Mouse (Mus musculus) small intestine, adult 2 months (tissue): Measurements from ENCODE around the gene Atp8a2. TPM values are rescaled to one million over a fixed set of nuclear protein-coding genes. Genes with fewer than 3 reads are reported as not detected.

Experiments
- H3K27ac ChIP-seq: fragments of 200-500 bp; 2 replicates; pipeline ENCODE4 v1.5.1; 2012; ENCODE audit warnings: low read depth, low read length, control low read depth, inconsistent platforms; ENCODE audit not compliant: insufficient read depth
- H3K27me3 ChIP-seq: fragments of 200-500 bp; 2 replicates; pipeline ENCODE4 v1.6.1; 2012; ENCODE audit warnings: mild to moderate bottlenecking, moderate library complexity, low read length, inconsistent platforms; ENCODE audit not compliant: control insufficient read depth, insufficient read depth
- H3K36me3 ChIP-seq: fragments of 200-500 bp; 2 replicates; pipeline ENCODE4 v1.6.1; 2012; ENCODE audit warnings: mild to moderate bottlenecking, low read length, control low read depth, inconsistent platforms; ENCODE audit not compliant: control insufficient read depth, insufficient read depth
- H3K4me1 ChIP-seq: fragments of 200-500 bp; 2 replicates; pipeline ENCODE4 v1.6.1; 2012; ENCODE audit warnings: low read length, inconsistent platforms, mixed read lengths; ENCODE audit not compliant: control insufficient read depth, insufficient read depth, insufficient read length
- H3K4me3 ChIP-seq: fragments of 200-500 bp; 2 replicates; pipeline ENCODE4 v1.5.1; 2012; ENCODE audit warnings: low read depth, mild to moderate bottlenecking, control low read depth, inconsistent platforms, low read length, moderate library complexity
- CTCF ChIP-seq: fragments of 200-500 bp; IDR thresholded peaks from 2 replicates; pipeline ENCODE4 v1.5.1; 2012; ENCODE audit warnings: low read depth, mild to moderate bottlenecking, control low read depth, inconsistent platforms, low read length, moderate library complexity, mixed read lengths; ENCODE audit not compliant: insufficient replicate concordance, insufficient read length; ENCODE audit errors: extremely low read depth
- POLR2A ChIP-seq: fragments of 200-500 bp; IDR thresholded peaks from 2 replicates; pipeline ENCODE4 v1.6.1; 2012; ENCODE audit warnings: low read depth, mild to moderate bottlenecking, control low read depth, inconsistent platforms, low read length, moderate library complexity
- WGBS: fragments of 180-500 bp; shearing (Covaris S2); methylation state at CpG from one replicate; pipeline ENCODE4 v1.1.7; 2018; 5-methylcytosine and 5-hydroxymethylcytosine counted together
- polyA plus RNA-seq: library from polyadenylated mRNA; depleted of rRNA; stranded (reverse); fragments of >200 nt; gene quantifications from 2 replicates; pipeline ENCODE4 v1.2.3, GENCODE M21; 2012; rRNA removed

Gene Atp8a2
- polyA plus RNA-seq, result 2.5 and 3.7 TPM in 2 replicates

- no peaks in the 10 kb centered on the region for H3K4me1 ChIP-seq
- 75% methylated on average over 7 of the region's 7 CpGs for WGBS
- no peak for TF ChIP-seq POLR2A
- TF ChIP-seq CTCF, result no peak
These were observed at the start of gene Atp8a2 for GRCm38 (mm10) chr14:60196884-60197283. Gene Atp8a2, minus strand, starts transcription at chr14:60197179.

DNA sequence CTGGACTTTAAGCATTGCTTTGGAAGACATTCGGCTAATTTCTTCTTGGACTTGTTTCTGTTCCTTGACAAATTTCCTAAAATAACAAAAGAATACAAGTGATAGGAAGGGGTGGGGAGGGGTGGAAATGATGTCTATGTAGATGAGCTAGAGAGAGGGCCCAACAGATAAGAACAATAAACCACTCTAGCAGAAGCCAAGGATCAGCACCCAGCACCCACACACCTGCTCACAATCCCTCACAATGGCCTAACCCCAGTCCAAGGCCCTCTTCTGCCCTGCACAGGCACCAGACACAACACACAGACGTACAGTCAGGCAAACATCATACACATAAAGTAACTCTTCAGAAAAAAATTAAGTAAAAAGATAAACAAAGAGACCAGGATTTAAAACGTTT, 41.6 kb upstream of the Atp8a2 start:
- no peak overlapping the region for H3K4me3 ChIP-seq
- TF ChIP-seq CTCF (no peak), POLR2A (no peak)
- H3K27me3 ChIP-seq, result no peaks in the 10 kb centered on the region
- no peak overlapping the region for H3K27ac ChIP-seq
- peaks cover 40% of the 10 kb centered on the region for H3K36me3 ChIP-seq
- WGBS, result 74% methylated on average over 3 of the region's 3 CpGs
- H3K4me1 ChIP-seq, result no peaks in the 10 kb centered on the region

More at GRCm38 (mm10) chr14:60196884-60197283, at the start of gene Atp8a2:
- Histone ChIP-seq H3K27me3 (no peaks in the 10 kb centered on the region), H3K4me3 (no peak within 1 kb of the TSS), H3K36me3 (no peaks in the 10 kb centered on the region), H3K27ac (no peak within 1 kb of the TSS)

GRCm38 (mm10) chr14:60219886-60220285, 22.9 kb upstream of the Atp8a2 start:
- H3K27me3 ChIP-seq, result no peaks in the 10 kb centered on the region
- TF ChIP-seq POLR2A (no peak), CTCF (no peak)
- H3K4me1 ChIP-seq, result peaks cover 8% of the 10 kb centered on the region
- H3K36me3 ChIP-seq, result peaks cover 21% of the 10 kb centered on the region
- WGBS, result 88% methylated on average over 10 of the region's 10 CpGs
- no peak overlapping the region for H3K27ac ChIP-seq
- H3K4me3 ChIP-seq, result no peak overlapping the region

- WGBS, result 98% methylated on average over 4 of the region's 4 CpGs
- no peak for TF ChIP-seq POLR2A
- peaks cover 17% of the 10 kb centered on the region for H3K36me3 ChIP-seq
These were observed 20.6 kb upstream of the Atp8a2 start for GRCm38 (mm10) chr14:60217616-60218015.

GRCm38 (mm10) chr14:60216125-60216524, 19.1 kb upstream of the Atp8a2 start:
- Histone ChIP-seq H3K4me3 (no peak overlapping the region), H3K36me3 (peaks cover 15% of the 10 kb centered on the region), H3K27me3 (no peaks in the 10 kb centered on the region), H3K27ac (peak overlapping the region; percentile 16; the same call in 1 of the 2 replicates), H3K4me1 (peaks cover 13% of the 10 kb centered on the region)
- TF ChIP-seq CTCF (no peak), POLR2A (no peak)
- WGBS, result 83% methylated on average over 1 of the region's 1 CpGs

More at GRCm38 (mm10) chr14:60217616-60218015, 20.6 kb upstream of the Atp8a2 start:
- Histone ChIP-seq H3K4me1 (peaks cover 13% of the 10 kb centered on the region), H3K4me3 (no peak overlapping the region), H3K27ac (no peak overlapping the region), H3K27me3 (no peaks in the 10 kb centered on the region)

DNA sequence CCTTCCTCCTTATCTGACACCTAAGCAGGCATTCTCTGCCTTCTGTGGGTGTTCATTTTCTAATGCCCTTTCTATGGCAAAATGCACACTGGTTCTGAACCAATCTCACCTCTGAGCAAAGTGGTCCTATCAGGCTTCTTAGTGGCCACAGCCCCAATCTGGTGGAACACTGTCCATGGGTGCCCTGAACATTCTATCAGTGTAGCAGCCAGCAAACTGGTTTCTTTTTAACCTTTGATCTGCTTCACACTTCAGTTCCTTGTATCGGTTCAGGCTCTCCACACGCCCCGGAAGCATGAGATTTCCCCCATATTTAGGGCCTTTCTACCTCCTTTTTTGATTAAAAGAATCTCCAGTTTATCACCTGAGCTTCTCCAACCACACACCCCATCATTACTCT, 18.0 kb upstream of the Atp8a2 start:
- H3K4me3 ChIP-seq, result no peak overlapping the region
- no peak for TF ChIP-seq CTCF
- TF ChIP-seq POLR2A, result no peak
- WGBS, result 34% methylated on average over 3 of the region's 3 CpGs
- peaks cover 10% of the 10 kb centered on the region for H3K36me3 ChIP-seq
- peaks cover 13% of the 10 kb centered on the region for H3K4me1 ChIP-seq
- peak overlapping the region; percentile 30; the same call in 1 of the 2 replicates for H3K27ac ChIP-seq
- H3K27me3 ChIP-seq, result no peaks in the 10 kb centered on the region

- no peaks in the 10 kb centered on the region for H3K27me3 ChIP-seq
- H3K4me3 ChIP-seq, result no peak overlapping the region
- TF ChIP-seq CTCF, result no peak
- no peak for TF ChIP-seq POLR2A
- peaks cover 6% of the 10 kb centered on the region; the same call in 1 of the 2 replicates for H3K36me3 ChIP-seq
- WGBS, result 84% methylated on average over 1 of the region's 1 CpGs
- H3K4me1 ChIP-seq, result peaks cover 13% of the 10 kb centered on the region
- no peak overlapping the region for H3K27ac ChIP-seq
These were observed 17.1 kb upstream of the Atp8a2 start for GRCm38 (mm10) chr14:60214040-60214439.

GRCm38 (mm10) chr14:60209166-60209565, 12.2 kb upstream of the Atp8a2 start:
- no peaks in the 10 kb centered on the region for H3K4me1 ChIP-seq
- no peaks in the 10 kb centered on the region for H3K36me3 ChIP-seq
- H3K4me3 ChIP-seq, result no peak overlapping the region
- H3K27ac ChIP-seq, result no peak overlapping the region
- H3K27me3 ChIP-seq, result no peaks in the 10 kb centered on the region
- no peak for TF ChIP-seq POLR2A
- no peak for TF ChIP-seq CTCF
- WGBS, result 73% methylated on average over 7 of the region's 7 CpGs
